Mouse (Mus musculus): ENCODE measurements around the gene Moap1.
A peak's percentile ranks its signal among the peaks of the same experiment; 100 is the strongest.

Moap1 gene

DNA sequence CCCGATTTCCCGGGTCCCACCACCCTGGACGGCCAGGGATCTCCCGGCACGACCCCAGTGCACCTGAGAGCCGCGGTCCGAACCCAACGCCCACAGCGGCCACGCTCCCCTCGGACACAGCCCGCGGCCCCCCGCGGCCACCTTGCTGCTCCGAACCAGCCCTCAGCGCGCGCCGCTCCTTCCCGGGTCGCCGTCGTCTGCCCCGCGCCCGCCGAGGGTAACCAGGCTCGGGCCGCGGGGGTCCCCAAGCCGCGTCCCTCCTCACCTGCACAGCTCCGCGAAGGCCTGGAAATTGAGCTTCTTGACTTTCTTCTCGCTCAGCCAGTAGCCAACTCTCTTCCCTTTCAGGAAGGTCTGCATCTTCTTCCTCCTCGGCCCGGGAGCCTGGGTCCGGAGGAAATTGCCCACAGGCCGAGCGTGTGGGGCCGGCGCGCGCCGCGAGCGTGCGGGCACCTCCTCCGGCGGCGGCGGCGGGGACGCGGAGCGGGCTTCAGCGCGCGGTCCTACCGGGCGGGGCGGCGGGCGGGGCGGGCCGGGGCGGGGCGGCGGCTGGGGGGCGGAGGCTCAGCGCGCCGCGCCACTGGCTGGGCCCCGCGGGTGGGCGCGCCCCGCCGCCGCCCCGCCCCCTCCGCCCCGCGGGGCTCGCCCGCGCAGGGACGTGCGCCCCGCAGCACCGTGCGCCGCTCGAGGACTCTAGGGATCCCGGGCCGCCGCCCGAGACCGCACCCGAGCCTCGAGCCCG lies 38.8 kb downstream of the Moap1 start, which contains the start of gene Itpk1:
Itpk1 (minus strand) TSS at position 474 of the 742 bp plus-strand sequence.
- DNase-seq: peak; percentile 47

DNA sequence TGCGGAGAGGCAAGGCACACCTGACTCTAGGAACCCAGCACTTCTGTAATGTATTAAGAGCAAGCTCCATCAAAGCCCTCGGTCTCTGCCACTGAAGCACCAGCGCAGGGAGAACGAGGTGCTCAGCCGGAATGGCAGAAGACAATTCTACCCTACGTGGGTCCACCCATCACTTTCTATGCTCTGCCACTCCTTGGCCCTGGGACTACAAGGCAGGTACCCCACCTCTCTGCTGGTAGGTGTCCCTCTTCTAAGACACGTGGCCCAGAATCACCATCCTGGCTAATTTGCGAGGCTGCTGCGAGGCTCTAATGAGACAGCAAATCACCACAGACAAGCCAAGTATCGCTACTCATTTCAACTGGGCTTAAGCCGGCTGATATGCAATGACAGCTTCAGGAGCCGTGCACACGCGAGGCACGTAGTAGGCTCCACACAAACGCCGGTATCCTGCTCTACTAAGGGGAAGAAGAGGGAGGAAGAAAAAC lies 39.5 kb downstream of the Moap1 start:
- DNase-seq: no peak

DNA sequence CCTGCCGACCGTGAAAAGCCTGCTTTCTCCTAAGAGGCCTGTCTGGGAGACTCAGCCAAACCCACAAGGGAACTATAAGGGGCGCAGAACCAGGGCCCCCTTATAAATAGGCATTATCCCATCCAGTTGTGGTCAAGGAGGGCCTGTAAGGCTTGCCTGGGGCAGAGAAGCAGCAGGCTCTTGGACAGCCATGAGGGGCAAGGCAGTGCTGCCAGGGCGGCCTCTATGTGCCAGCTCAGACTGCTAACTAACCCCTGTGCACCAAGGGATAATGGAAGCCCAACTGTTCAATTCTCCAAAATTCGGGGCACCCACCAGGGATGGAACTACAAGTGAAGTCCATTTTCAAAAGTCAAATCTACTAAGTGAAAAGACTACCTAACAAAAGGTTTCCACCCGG lies 40.0 kb downstream of the Moap1 start:
- DNase-seq: no peak

DNA sequence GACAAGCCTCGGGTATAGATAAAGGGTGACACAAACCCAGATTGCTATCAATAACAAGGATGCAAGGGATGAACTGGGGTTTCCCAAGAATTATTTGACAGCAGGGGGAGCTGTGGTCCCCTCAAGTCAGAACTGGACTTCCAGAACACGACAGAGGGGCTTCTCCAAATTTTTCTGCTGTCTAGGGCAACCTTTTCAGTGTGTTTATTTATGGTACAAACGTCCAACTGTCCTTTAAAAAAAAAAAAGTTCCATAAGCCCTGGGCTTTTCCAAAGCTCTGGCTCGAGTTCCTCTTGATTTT lies 40.4 kb downstream of the Moap1 start:
- peak; percentile 68 for DNase-seq

DNA sequence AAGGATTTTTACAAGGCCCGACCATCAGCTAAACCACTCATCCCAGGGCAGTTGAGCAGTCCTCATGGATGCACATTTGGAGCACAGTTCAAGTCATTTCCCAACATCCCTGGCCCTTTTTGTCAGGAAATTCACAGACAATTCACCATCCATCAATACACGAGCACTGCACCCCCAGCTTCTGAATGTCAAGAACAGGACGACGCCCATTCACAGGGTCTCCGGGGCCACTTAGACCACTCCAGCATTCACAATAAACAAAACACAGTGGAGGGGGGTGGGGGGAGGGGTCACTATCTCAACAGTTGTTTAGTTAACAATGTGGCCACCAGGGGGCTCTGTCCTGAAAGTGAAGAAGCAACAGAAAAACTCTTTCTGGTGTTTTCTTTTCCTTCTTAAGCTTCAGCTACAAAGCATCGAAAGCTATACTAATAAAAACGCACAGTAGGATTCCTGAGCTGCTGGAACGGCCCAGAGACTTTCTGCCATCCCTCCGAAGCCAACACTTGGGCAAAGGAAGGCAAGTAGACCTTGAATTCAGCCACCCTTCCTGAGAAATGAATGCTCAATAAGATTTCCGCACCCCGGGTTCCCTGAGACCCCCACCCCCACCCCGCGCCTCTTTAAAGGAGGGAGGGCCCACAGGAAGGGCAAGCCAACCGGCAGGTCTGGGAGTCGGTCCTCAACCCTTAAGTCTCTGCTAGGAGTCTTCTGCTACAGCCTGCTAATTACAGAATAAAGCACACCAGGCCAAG lies 40.9 kb downstream of the Moap1 start:
- peak; percentile 91 for DNase-seq

DNA sequence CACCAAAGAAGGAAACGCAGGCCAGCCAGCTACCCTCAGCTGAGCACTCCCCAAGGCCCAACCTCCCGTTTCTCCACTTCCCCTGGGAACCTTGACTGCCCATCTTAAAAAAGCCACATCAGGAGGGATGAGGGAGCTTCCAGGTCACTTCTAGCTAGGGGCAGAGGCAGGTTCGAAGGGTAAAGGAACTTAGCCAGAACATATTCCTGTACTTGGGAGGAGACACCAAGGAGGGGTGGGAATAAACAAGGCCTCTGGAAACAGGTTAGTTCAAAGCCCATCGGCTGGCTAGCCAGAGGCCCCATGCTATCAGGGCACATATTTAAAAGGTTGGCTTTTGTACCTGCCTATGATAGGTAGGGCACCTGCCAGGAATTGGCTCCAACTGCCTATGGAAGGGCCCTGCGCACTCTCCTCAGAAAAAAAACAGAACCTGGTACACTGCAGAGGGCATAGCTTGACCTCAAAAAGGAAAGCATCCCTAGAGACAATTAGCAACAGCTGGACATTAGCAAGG lies 41.7 kb downstream of the Moap1 start:
- DNase-seq: no peak

DNA sequence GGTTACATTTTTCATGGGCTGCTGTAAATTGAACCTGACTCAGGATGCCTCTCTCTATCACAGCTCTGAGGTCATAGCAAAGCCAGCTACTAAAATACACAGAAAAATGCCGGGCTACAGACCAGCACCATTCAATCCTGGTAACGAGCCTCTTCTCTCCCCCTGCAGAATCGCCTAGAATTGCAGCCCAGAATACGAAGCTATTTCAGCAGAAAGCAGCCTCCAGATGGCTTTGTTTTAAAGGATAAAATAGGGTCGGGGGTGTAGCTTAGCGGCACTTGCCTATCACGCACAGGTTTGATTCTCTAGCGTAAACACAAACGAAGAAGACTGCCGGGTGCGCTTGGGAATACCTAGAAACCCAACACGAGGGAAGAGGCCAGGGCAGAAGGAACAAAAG lies 43.0 kb downstream of the Moap1 start:
- DNase-seq: no peak

DNA sequence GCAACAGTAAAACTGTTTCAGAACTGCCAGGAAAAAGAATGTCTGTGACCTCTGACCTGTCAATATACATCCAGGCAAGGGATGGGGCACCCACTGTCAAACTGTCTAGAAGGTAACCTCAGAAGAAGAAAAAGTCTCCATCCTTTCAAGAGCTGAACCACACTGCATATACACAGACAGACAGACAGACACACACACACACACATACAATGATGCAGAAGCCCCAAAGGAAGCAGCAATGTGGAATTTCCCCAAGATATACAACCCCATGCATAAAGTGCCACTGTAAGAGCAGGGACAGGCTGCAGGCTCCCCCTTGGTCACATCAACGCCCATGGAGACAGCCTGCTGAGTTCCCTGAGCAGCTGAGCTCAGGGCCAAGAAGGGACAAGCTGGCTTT lies 44.3 kb downstream of the Moap1 start:
- DNase-seq: no peak

DNA sequence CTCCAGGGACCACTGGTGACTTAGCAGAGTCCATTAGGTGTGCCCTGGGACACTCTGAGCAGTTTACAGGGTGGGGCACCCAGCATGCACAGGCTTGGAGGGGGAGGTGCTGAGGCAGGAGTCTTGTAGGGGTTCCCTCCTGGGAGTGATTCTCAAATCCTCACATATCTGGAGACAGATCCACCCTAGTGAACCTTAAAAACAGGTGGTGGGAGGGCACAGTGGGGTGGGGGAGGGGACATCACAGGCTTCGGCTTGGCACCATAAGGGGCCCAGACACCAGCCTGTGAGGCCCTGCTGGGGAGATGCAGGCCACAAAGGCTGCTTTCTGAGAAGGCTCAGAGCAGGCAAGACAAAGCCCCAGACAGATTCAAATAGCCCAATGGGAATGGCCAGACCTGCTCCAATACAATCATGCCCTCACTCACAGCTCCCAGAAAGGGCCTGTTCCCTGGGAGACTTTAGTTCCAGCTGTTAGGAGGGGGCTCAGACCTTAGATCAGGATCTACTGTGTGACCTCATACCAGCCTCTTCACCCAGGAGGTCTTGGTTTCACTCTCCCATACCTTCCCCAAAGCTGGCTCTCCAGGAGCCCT lies 45.3 kb downstream of the Moap1 start:
- DNase-seq: no peak

DNA sequence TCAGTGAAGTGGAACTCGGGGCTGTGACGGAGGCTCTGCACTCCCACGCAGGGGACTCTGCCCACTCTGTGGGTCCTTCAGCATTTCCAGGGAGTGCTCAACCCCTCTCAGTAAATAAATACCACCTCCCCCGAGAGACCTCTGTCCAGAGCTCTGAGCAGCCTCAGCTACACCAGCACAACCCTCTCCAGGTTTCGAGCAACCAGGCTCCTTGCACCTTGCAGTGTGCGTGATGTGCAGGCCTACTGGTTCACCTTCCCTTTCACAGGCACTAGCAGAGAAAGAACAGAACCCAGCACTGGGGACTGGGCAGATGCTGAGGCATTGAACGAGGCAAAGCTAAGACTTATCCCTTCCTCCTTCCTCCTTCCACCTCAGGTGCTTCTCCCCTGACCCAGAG lies 46.1 kb downstream of the Moap1 start:
- no peak for DNase-seq

DNA sequence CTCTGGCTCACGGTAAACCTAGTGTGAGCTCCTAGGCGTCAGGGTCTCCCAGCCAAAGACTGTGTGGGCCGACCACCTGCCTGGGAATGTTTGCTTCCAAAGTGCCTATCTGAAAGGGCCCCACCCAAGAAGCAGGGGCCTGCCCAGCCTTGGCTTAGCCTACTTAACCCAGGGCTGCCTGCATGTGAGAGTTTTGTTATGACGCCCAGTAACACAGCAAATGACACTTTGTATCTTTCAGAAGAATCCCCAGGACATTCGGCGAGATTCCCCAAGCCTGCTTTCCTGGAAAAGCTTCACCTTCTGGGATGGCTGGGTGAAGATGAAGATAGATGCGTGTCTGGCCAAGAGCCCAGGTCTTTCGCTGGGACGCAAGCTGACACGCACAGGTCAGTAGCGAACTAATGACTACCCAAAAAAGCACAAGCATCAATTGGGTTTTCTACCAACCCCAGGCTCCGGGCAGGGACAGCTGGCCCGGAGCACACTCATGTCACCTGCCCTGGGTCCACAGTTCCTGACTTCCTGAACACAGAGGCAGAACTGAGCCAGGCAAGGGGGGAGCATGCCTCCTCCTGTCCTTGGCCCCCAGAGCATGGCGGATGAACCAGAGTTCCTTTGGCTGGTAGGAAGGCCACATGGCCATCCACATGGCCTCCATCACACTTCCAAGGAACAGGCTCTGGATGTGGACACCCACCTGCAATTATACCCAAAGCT lies 46.7 kb downstream of the Moap1 start:
- DNase-seq: no peak

DNA sequence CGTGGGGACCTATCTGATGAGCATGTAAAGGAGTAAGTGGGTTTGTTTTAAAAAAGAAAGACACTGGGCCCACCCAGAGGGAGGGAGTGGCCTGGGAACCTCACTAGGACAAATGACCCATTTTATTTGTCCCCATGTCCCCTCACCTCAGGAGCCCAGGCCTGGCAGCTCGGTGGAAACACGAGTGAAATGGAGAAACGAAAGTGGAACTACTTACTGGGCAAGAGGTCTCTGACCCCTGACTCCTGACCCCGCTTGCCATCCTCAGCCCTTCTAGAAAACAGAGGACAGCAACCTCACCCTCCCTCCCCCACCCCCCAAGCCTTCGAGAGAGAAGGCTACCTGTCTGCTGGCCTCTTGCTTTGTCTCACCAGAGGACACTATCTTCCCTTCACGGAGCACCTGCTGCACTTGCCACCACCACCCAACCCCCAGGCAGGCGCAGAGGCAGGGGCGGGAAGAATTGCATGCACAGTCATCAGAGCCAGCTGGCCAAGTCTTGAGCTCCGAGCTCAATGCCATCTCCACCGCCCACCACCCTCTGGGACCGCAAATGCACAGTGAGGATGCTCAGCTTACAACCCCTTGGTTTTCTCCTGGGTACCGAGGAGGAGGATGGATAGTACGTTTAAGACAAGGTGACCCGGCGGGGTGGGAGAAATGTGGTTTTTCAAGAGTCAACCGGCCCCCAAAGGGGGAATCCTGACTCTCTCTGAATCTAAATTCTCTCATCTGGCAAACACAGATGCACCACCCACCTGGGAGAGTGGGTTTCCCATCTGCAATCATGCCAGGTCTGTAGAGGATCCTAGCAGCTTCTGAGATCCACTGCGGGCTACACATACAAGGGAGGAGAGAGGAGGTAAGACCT lies 47.9 kb downstream of the Moap1 start:
- DNase-seq: no peak
